Mouse (Mus musculus): ENCODE measurements around the gene Clstn2.

Clstn2 gene
- long read RNA-seq, experiment 1, partial matches to known transcripts = 0 of 1 reads
- long read RNA-seq, experiment 1, other reads (novel, unspliced or antisense) = 1 of 1 reads
- long read RNA-seq, experiment 2, partial matches to known transcripts = 0 of 1 reads
- long read RNA-seq, experiment 2, other reads (novel, unspliced or antisense) = 1 of 1 reads

- intact Hi-C loops (cut with DNase I) = loop anchor here (10.0 kb wide), 1 partner anchor 212 kb away; no protein-coding TSS in a partner anchor
These were observed at the start of gene Clstn2 for GRCm38 (mm10) chr9:98032573-98033272. TSS of gene Clstn2 (minus strand) at chr9:98033181.

- intact Hi-C loops (cut with DNase I) = no loop called here
These were observed 34.8 kb upstream of the Clstn2 start for GRCm38 (mm10) chr9:98067767-98068166.

GRCm38 (mm10) chr9:98061646-98062045 is 28.7 kb upstream of the Clstn2 start:
- intact Hi-C loops (cut with DNase I) = no loop called here

GRCm38 (mm10) chr9:98057291-98057690 is 24.3 kb upstream of the Clstn2 start:
- intact Hi-C loops (cut with DNase I) = no loop called here

GRCm38 (mm10) chr9:98051343-98051742 is 18.4 kb upstream of the Clstn2 start:
- intact Hi-C loops (cut with DNase I) = no loop called here

GRCm38 (mm10) chr9:98033273-98033855 is 383 bp upstream of the Clstn2 start:
- intact Hi-C loops (cut with DNase I) = loop anchor here (10.0 kb wide), 1 partner anchor 211 kb away; no protein-coding TSS in a partner anchor

- intact Hi-C loops (cut with DNase I) = loop anchor here (10.0 kb wide), 1 partner anchor 213 kb away; no protein-coding TSS in a partner anchor
These were observed 946 bp downstream of the Clstn2 start for GRCm38 (mm10) chr9:98031898-98032572.

- intact Hi-C loops (cut with DNase I) = loop anchor here (10.0 kb wide), 1 partner anchor 214 kb away; no protein-coding TSS in a partner anchor
These were observed 2.3 kb downstream of the Clstn2 start for GRCm38 (mm10) chr9:98030715-98031114.

GRCm38 (mm10) chr9:98025548-98025947 is 7.4 kb downstream of the Clstn2 start:
- intact Hi-C loops (cut with DNase I) = loop anchor here (5.0 kb wide), 1 partner anchor 563 kb away; no protein-coding TSS in a partner anchor

- intact Hi-C loops (cut with DNase I) = no loop called here
These were observed 9.9 kb downstream of the Clstn2 start for GRCm38 (mm10) chr9:98023069-98023468.

GRCm38 (mm10) chr9:98019876-98020275 is 13.1 kb downstream of the Clstn2 start:
- intact Hi-C loops (cut with DNase I) = no loop called here

- intact Hi-C loops (cut with DNase I) = no loop called here
These were observed 14.3 kb downstream of the Clstn2 start for GRCm38 (mm10) chr9:98018687-98019086.

GRCm38 (mm10) chr9:98016576-98016975 is 16.4 kb downstream of the Clstn2 start:
- intact Hi-C loops (cut with DNase I) = no loop called here

GRCm38 (mm10) chr9:97996349-97996748 is 36.6 kb downstream of the Clstn2 start:
- intact Hi-C loops (cut with DNase I) = no loop called here

- intact Hi-C loops (cut with DNase I) = no loop called here
These were observed 37.3 kb downstream of the Clstn2 start for GRCm38 (mm10) chr9:97995723-97996122.

- intact Hi-C loops (cut with DNase I) = no loop called here
These were observed 40.9 kb downstream of the Clstn2 start for GRCm38 (mm10) chr9:97992131-97992530.

GRCm38 (mm10) chr9:97977339-97977738 is 55.6 kb downstream of the Clstn2 start:
- intact Hi-C loops (cut with DNase I) = no loop called here

- intact Hi-C loops (cut with DNase I) = no loop called here
These were observed 58.1 kb downstream of the Clstn2 start for GRCm38 (mm10) chr9:97974801-97975347.

GRCm38 (mm10) chr9:97966691-97967090 is 66.3 kb downstream of the Clstn2 start:
- intact Hi-C loops (cut with DNase I) = no loop called here

GRCm38 (mm10) chr9:97957508-97957907 is 75.5 kb downstream of the Clstn2 start:
- intact Hi-C loops (cut with DNase I) = no loop called here

GRCm38 (mm10) chr9:97956407-97957106 is 76.4 kb downstream of the Clstn2 start:
- intact Hi-C loops (cut with DNase I) = no loop called here

Data from adrenal gland (tissue).